Mouse (Mus musculus): Measurements from ENCODE around the gene Leap2. TPM values are rescaled to one million over a fixed set of nuclear protein-coding genes. Genes with fewer than 3 reads are reported as not detected.

Gene Leap2
- not detected in 2 replicates for polyA plus RNA-seq (2021; fragmentation: Nextera tagmentation)
- long read RNA-seq, experiment 1: 0 reads
- long read RNA-seq, experiment 2: 0 reads

GRCm38 (mm10) chr11:53423036-53423435 lies at the start of gene Leap2:
Gene Leap2 (minus strand): TSS chr11:53423170.

GRCm38 (mm10) chr11:53469968-53470695 lies 47.2 kb upstream of the Leap2 start, which contains the start of gene Gm9837:
Gene Gm9837 (minus strand): TSS chr11:53470479.

GRCm38 (mm10) chr11:53456474-53457371 lies 33.8 kb upstream of the Leap2 start, which contains the start of the genes Gm10447 and Shroom1:
Gene Gm10447 (minus strand): TSS chr11:53457110.
Gene Shroom1 (plus strand): TSS chr11:53457205.

GRCm38 (mm10) chr11:53430670-53431346 lies 7.8 kb upstream of the Leap2 start, which contains the start of the genes Uqcrq and Gdf9:
Gene Uqcrq (minus strand): TSS chr11:53430831.
Gene Gdf9 (plus strand): TSS chr11:53431023.

Other genes with a start within 250 kb of the Leap2 start
- 32.3 and 41.1 TPM in 2 replicates for gene Hspa4, start 122.7 kb downstream of the Leap2 start, polyA plus RNA-seq (2021; fragmentation: Nextera tagmentation)
- 9.1 and 10.6 TPM in 2 replicates for gene Zcchc10, start 98.5 kb downstream of the Leap2 start, polyA plus RNA-seq (2021; fragmentation: Nextera tagmentation)
- gene Aff4, start 72.3 kb downstream of the Leap2 start, polyA plus RNA-seq (2021; fragmentation: Nextera tagmentation): 7.5 and 59.8 TPM in 2 replicates
- 1,761 and 1,964 TPM in 2 replicates for gene Uqcrq, start 7.7 kb upstream of the Leap2 start, polyA plus RNA-seq (2021; fragmentation: Nextera tagmentation)
- gene Gdf9, start 7.9 kb upstream of the Leap2 start, polyA plus RNA-seq (2021; fragmentation: Nextera tagmentation): 1.1 and 1.5 TPM in 2 replicates
- gene Gm10447, start 33.9 kb upstream of the Leap2 start, polyA plus RNA-seq (2021; fragmentation: Nextera tagmentation): 0.04 TPM in 1 of 2 replicates, not detected in the other
- 4.1 and 4.4 TPM in 2 replicates for gene Shroom1, start 34.0 kb upstream of the Leap2 start, polyA plus RNA-seq (2021; fragmentation: Nextera tagmentation)
- gene Gm9837, start 47.3 kb upstream of the Leap2 start, polyA plus RNA-seq (2021; fragmentation: Nextera tagmentation): not detected in 2 replicates
- gene Gm9945, start 57.0 kb upstream of the Leap2 start, polyA plus RNA-seq (2021; fragmentation: Nextera tagmentation): 1.2 and 1.8 TPM in 2 replicates
- 31.2 and 38.6 TPM in 2 replicates for gene Sowaha, start 57.1 kb upstream of the Leap2 start, polyA plus RNA-seq (2021; fragmentation: Nextera tagmentation)
- 129 and 140 TPM in 2 replicates for gene Sept8, start 96.1 kb upstream of the Leap2 start, polyA plus RNA-seq (2021; fragmentation: Nextera tagmentation)
- 119 and 137 TPM in 2 replicates for gene Kif3a, start 144.2 kb upstream of the Leap2 start, polyA plus RNA-seq (2021; fragmentation: Nextera tagmentation)
- gene Il4, start 195.5 kb upstream of the Leap2 start, polyA plus RNA-seq (2021; fragmentation: Nextera tagmentation): 0.58 TPM in 1 of 2 replicates, not detected in the other
- gene Il13, start 211.5 kb upstream of the Leap2 start, polyA plus RNA-seq (2021; fragmentation: Nextera tagmentation): not detected in 2 replicates